14 mouse cellular contexts compared by ENCODE assay signal in genomic region chr6:51460021-51460360, GRCm38 (mm10). TPM values are rescaled to one million over a fixed set of nuclear protein-coding genes. Genes with fewer than 3 reads are reported as not detected.
DNase-seq lines count a peak whose midpoint lies in the region; ATAC-seq and TF ChIP-seq lines count a peak whose summit lies in the region.
"Had no signal": no experiment of that assay in that cellular context is flagged by ENCODE, and none has a peak within 500 bp of the region (broad histone marks: within the 10 kb centered on the region; RNA-seq: fewer than 3 reads in every experiment).

No protein-coding gene starts in this region.

- no peaks in the 10 kb centered on the region for H3K9me3 ChIP-seq in forebrain, embryonic 13.5 days (replicated peaks)
- no peaks in the 10 kb centered on the region for H3K9me3 ChIP-seq in forebrain, embryonic 10.5 days
- no peaks in the 10 kb centered on the region for H3K9me3 ChIP-seq in liver, embryonic 16.5 days (replicated peaks; ENCODE audit: control insufficient read depth, low read length)
- H3K9me3 ChIP-seq in liver, embryonic 11.5 days (ENCODE audit: control insufficient read depth, low read length): no peaks in the 10 kb centered on the region
- H3K9me3 ChIP-seq in MEL (replicated peaks; ENCODE audit: insufficient read depth, low read length): no peaks in the 10 kb centered on the region

- peaks cover 5% of the 10 kb centered on the region; the same call in 1 of the 2 replicates for H3K79me2 ChIP-seq in MEL (ENCODE audit: control insufficient read depth, insufficient read depth, low read length, poor library complexity)

- no peak overlapping the region for H3K9ac ChIP-seq in forebrain, embryonic 13.5 days
- no peak overlapping the region for H3K9ac ChIP-seq in liver, embryonic 16.5 days (ENCODE audit: low read depth, low read length)
- H3K9ac ChIP-seq in liver, embryonic 11.5 days (ENCODE audit: low read depth, low read length): no peak overlapping the region
- no peak overlapping the region for H3K9ac ChIP-seq in MEL (ENCODE audit: control insufficient read depth, low read depth, low read length, poor library complexity, severe bottlenecking)
- H3K9ac ChIP-seq: liver, embryonic 14.5 days had no signal

- no peak for TF ChIP-seq EP300 in MEL (IDR thresholded peaks at IDR 0.05; ENCODE audit: low read depth in 1 of 2, low read length in 2 of 2)

- no peak overlapping the region for H3K27ac ChIP-seq in forebrain, embryonic 13.5 days
- H3K27ac ChIP-seq in forebrain, embryonic 10.5 days: no peak overlapping the region
- no peak overlapping the region for H3K27ac ChIP-seq in liver, embryonic 16.5 days (ENCODE audit: low read length)
- no peak overlapping the region for H3K27ac ChIP-seq in liver, embryonic 11.5 days (ENCODE audit: low read depth, low read length)
- H3K27ac ChIP-seq in MEL (ENCODE audit: control insufficient read depth, low read depth, low read length): no peak overlapping the region
- H3K27ac ChIP-seq: layer of hippocampus, adult 2 months; liver, embryonic 14.5 days had no signal

- no peak overlapping the region for H3K4me2 ChIP-seq in forebrain, embryonic 13.5 days
- H3K4me2 ChIP-seq in liver, embryonic 16.5 days (ENCODE audit: low read depth, low read length): no peak overlapping the region
- H3K4me2 ChIP-seq in liver, embryonic 11.5 days: no peak overlapping the region

- WGBS in forebrain, embryonic 13.5 days: 81% methylated on average over 4 of the region's 4 CpGs
- WGBS in forebrain, embryonic 10.5 days: 83% methylated on average over 4 of the region's 4 CpGs
- 77% methylated on average over 4 of the region's 4 CpGs for WGBS in liver, embryonic 16.5 days (ENCODE audit: insufficient replicate concordance)
- WGBS in liver, embryonic 11.5 days: 73% methylated on average over 4 of the region's 4 CpGs

- peaks cover 52% of the 10 kb centered on the region for H3K36me3 ChIP-seq in forebrain, embryonic 13.5 days (ENCODE audit: poor library complexity, severe bottlenecking)
- peaks cover 75% of the 10 kb centered on the region for H3K36me3 ChIP-seq in forebrain, embryonic 10.5 days (replicated peaks)
- peaks cover 54% of the 10 kb centered on the region for H3K36me3 ChIP-seq in liver, embryonic 16.5 days (ENCODE audit: control insufficient read depth, insufficient read depth)
- peaks cover 30% of the 10 kb centered on the region for H3K36me3 ChIP-seq in liver, embryonic 11.5 days (ENCODE audit: control insufficient read depth, insufficient read depth, low read length)
- peaks cover 37 to 43% of the 10 kb centered on the region in 2 experiments for H3K36me3 ChIP-seq in MEL (ENCODE audit: control insufficient read depth in 1 of 2, insufficient read depth in 2 of 2, low read length in 2 of 2)

- TF ChIP-seq CTCF in MEL (IDR thresholded peaks at IDR 0.05 in 2 of 3, conservative IDR thresholded peaks at IDR 0.05 in 1 of 3; ENCODE audit: control insufficient read depth in 1 of 3, insufficient read depth in 1 of 3, low read depth in 2 of 3, low read length in 3 of 3, poor library complexity in 1 of 3, severe bottlenecking in 1 of 3): no peak

- no peaks in the 10 kb centered on the region for H3K27me3 ChIP-seq in forebrain, embryonic 13.5 days
- H3K27me3 ChIP-seq in forebrain, embryonic 10.5 days (ENCODE audit: poor library complexity, severe bottlenecking): no peaks in the 10 kb centered on the region
- no peaks in the 10 kb centered on the region for H3K27me3 ChIP-seq in liver, embryonic 16.5 days (ENCODE audit: control insufficient read depth, insufficient read depth, low read depth, low read length)
- no peaks in the 10 kb centered on the region for H3K27me3 ChIP-seq in liver, embryonic 11.5 days (replicated peaks; ENCODE audit: control insufficient read depth, insufficient read depth, low read length)
- no peaks in the 10 kb centered on the region for H3K27me3 ChIP-seq in MEL (ENCODE audit: control insufficient read depth in 1 of 2, insufficient read depth in 2 of 2, low read length in 2 of 2)

- no peak for TF ChIP-seq RAD21 in MEL (IDR thresholded peaks at IDR 0.05; ENCODE audit: low read depth, low read length)

- peak; percentile 27; the same call in 1 of the 2 replicates for ATAC-seq in forebrain, embryonic 13.5 days
- ATAC-seq in liver, embryonic 16.5 days (ENCODE audit: low read depth): peak; percentile 8; the same call in 1 of the 2 replicates
- no peak for ATAC-seq in liver, embryonic 11.5 days (replicated peaks; ENCODE audit: low FRiP score)
- ATAC-seq in megakaryocyte-erythroid progenitor cell, adult 5-6 weeks (replicated peaks; ENCODE audit: low FRiP score, low TSS enrichment, poor library complexity, severe bottlenecking): peak; percentile 12; the same call in 1 of the 2 replicates

- DNase-seq in forebrain, embryonic 10.5 days (ENCODE audit: extremely low spot score, low spot score): no peak
- no peak for DNase-seq in liver, embryonic 11.5 days (ENCODE audit: low spot score)
- peak; percentile 66 for DNase-seq in MEL (ENCODE audit: low read depth, low spot score)
- DNase-seq in spleen, postnatal 36 days (ENCODE audit: low spot score in 2 of 2): no peak
- DNase-seq in testis, postnatal 10 days (ENCODE audit: low spot score): no peak
- DNase-seq: adrenal gland, postnatal 10 days; cerebellum, postnatal 14 days; heart, postnatal 4 days; thymus, adult 2 months had no signal

- peaks cover 13% of the 10 kb centered on the region for H3K4me1 ChIP-seq in forebrain, embryonic 13.5 days
- H3K4me1 ChIP-seq in forebrain, embryonic 10.5 days: 0 out of 2 replicates have a peak, but pooled peaks cover 5% of the 10 kb centered on the region
- peaks cover 5% of the 10 kb centered on the region; the same call in 1 of the 2 replicates for H3K4me1 ChIP-seq in liver, embryonic 16.5 days (ENCODE audit: control insufficient read depth, low read depth, low read length)
- H3K4me1 ChIP-seq in liver, embryonic 11.5 days (replicated peaks; ENCODE audit: control insufficient read depth, insufficient read depth, low read length): no peaks in the 10 kb centered on the region
- no peaks in the 10 kb centered on the region for H3K4me1 ChIP-seq in MEL (ENCODE audit: control insufficient read depth in 1 of 2, insufficient read depth in 2 of 2, low read length in 2 of 2)

- TF ChIP-seq POLR2A in MEL (IDR thresholded peaks at IDR 0.05; ENCODE audit: control insufficient read depth in 1 of 2, insufficient read depth in 1 of 2, low read depth in 1 of 2, low read length in 2 of 2, poor library complexity in 1 of 2): peak in 1 of 2 experiments; percentile 11; a peak in 2 of 4 replicates

- H3K4me3 ChIP-seq in forebrain, embryonic 13.5 days: no peak overlapping the region
- no peak overlapping the region for H3K4me3 ChIP-seq in forebrain, embryonic 10.5 days
- H3K4me3 ChIP-seq in liver, embryonic 16.5 days (ENCODE audit: low read depth, low read length): no peak overlapping the region
- no peak overlapping the region for H3K4me3 ChIP-seq in liver, embryonic 11.5 days (ENCODE audit: low read depth, low read length)
- no peak overlapping the region for H3K4me3 ChIP-seq in MEL (ENCODE audit: control insufficient read depth in 1 of 2, insufficient read depth in 1 of 2, low read depth in 2 of 2, low read length in 2 of 2)
- H3K4me3 ChIP-seq: layer of hippocampus, adult 2 months had no signal

TF ChIP-seq in MEL, 35 proteins besides CTCF, POLR2A, EP300 and RAD21 (continues in another document):
- TF ChIP-seq MYB (IDR thresholded peaks at IDR 0.05; ENCODE audit: low read depth, low read length) (no peak), MYC (IDR thresholded peaks at IDR 0.05; ENCODE audit: low read depth, low read length) (no peak), TBP (IDR thresholded peaks at IDR 0.05; ENCODE audit: low read depth, low read length) (no peak), TCF12 (IDR thresholded peaks at IDR 0.05; ENCODE audit: low read depth, low read length) (no peak), SIN3A (IDR thresholded peaks at IDR 0.05; ENCODE audit: low read length) (no peak)

RNA-seq across cellular contexts. Expression of gene Hnrnpa2b1, which starts 9.7 kb away (rescaled TPM):
- polyA plus RNA-seq in forebrain, embryonic 13.5 days (2015; fragmentation: Nextera tagmentation; extraction: Ambion mirVana): 2,330 and 2,378 TPM in 2 replicates
- polyA plus RNA-seq in forebrain, embryonic 10.5 days (2016; fragmentation: Nextera tagmentation; extraction: Ambion mirVana): 2,609 and 2,780 TPM in 2 replicates
- polyA plus RNA-seq in liver, embryonic 16.5 days (2015; fragmentation: Nextera tagmentation; extraction: Ambion mirVana): 712 and 778 TPM in 2 replicates
- 1,403 and 1,404 TPM in 2 replicates for polyA plus RNA-seq in liver, embryonic 11.5 days (2014; fragmentation: Nextera tagmentation; extraction: Ambion mirVana)
- 635 and 657 TPM in 2 replicates for total RNA-seq in MEL (2012; rRNA removed)
- polyA plus RNA-seq in MEL (2012; ENCODE audit: insufficient read depth in 1 of 2, insufficient read length in 2 of 2, low read depth in 1 of 2, low replicate concordance in 2 of 2, missing spikeins in 1 of 2): 1,000 to 10,000 TPM; 1,226 to 1,710 TPM
- total RNA-seq in megakaryocyte-erythroid progenitor cell, adult 5-6 weeks (2014; fragmentation: Nextera tagmentation): 1,156 and 1,577 TPM in 2 replicates
- 1,688 and 2,170 TPM in 2 replicates for total RNA-seq in megakaryocyte-erythroid progenitor cell, adult 5-6 weeks (2017)

RNA-seq across cellular contexts. Expression of gene Cbx3, which starts 10.2 kb away (rescaled TPM):
- 732 and 791 TPM in 2 replicates for polyA plus RNA-seq in forebrain, embryonic 13.5 days (2015; fragmentation: Nextera tagmentation; extraction: Ambion mirVana)
- polyA plus RNA-seq in forebrain, embryonic 10.5 days (2016; fragmentation: Nextera tagmentation; extraction: Ambion mirVana): 627 and 704 TPM in 2 replicates
- polyA plus RNA-seq in liver, embryonic 16.5 days (2015; fragmentation: Nextera tagmentation; extraction: Ambion mirVana): 169 and 198 TPM in 2 replicates
- 468 and 477 TPM in 2 replicates for polyA plus RNA-seq in liver, embryonic 11.5 days (2014; fragmentation: Nextera tagmentation; extraction: Ambion mirVana)
- total RNA-seq in MEL (2012; rRNA removed): 250 and 253 TPM in 2 replicates
- 100 to 1,000 TPM in 1 of 2 experiments, not detected in 1; 177 TPM for polyA plus RNA-seq in MEL (2012; ENCODE audit: insufficient read depth in 1 of 2, insufficient read length in 2 of 2, low read depth in 1 of 2, low replicate concordance in 2 of 2, missing spikeins in 1 of 2)
- total RNA-seq in megakaryocyte-erythroid progenitor cell, adult 5-6 weeks (2014; fragmentation: Nextera tagmentation): 292 and 301 TPM in 2 replicates
- total RNA-seq in megakaryocyte-erythroid progenitor cell, adult 5-6 weeks (2017): 423 and 530 TPM in 2 replicates

RNA-seq across cellular contexts. Expression of gene Nfe2l3, which starts 27.5 kb away (rescaled TPM):
- 3.7 and 3.8 TPM in 2 replicates for polyA plus RNA-seq in forebrain, embryonic 13.5 days (2015; fragmentation: Nextera tagmentation; extraction: Ambion mirVana)
- 0.48 and 0.89 TPM in 2 replicates for polyA plus RNA-seq in forebrain, embryonic 10.5 days (2016; fragmentation: Nextera tagmentation; extraction: Ambion mirVana)
- 0.15 and 0.21 TPM in 2 replicates for polyA plus RNA-seq in liver, embryonic 16.5 days (2015; fragmentation: Nextera tagmentation; extraction: Ambion mirVana)
- polyA plus RNA-seq in liver, embryonic 11.5 days (2014; fragmentation: Nextera tagmentation; extraction: Ambion mirVana): 0.36 and 0.99 TPM in 2 replicates
- 0.07 and 0.15 TPM in 2 replicates for total RNA-seq in MEL (2012; rRNA removed)
- under 1 TPM in 1 of 2 experiments, not detected in 1; 0.21 TPM for polyA plus RNA-seq in MEL (2012; ENCODE audit: insufficient read depth in 1 of 2, insufficient read length in 2 of 2, low read depth in 1 of 2, low replicate concordance in 2 of 2, missing spikeins in 1 of 2)
- not detected in 2 replicates for total RNA-seq in megakaryocyte-erythroid progenitor cell, adult 5-6 weeks (2014; fragmentation: Nextera tagmentation)
- not detected in 2 replicates for total RNA-seq in megakaryocyte-erythroid progenitor cell, adult 5-6 weeks (2017)
